Mouse (Mus musculus): ENCODE data around the gene Shox2.

Shox2 gene

DNA sequence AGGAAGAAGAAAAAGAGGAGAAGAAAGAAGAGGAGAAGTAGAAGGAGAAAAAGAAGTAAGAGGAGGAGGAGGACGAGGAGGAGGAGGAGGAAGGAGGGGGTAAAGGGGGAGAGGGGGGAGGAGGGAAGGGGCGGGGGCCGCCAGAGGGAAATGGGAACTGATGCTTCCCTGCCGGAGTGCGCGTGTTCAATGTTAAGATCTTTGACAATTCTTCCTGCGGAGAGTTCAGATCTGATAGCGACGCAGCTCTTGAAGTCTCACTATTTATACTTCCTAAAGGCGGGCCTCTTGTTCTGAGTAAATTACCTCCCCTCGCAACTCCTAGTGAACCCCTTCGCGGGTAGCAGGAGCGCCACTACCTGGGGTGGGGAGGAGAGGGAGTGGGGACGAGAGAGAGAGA is at the start of gene Shox2:
TSS of gene Shox2 (minus strand) at position 66 of the 400 bp plus-strand sequence.
- peak; percentile 43 for DNase-seq

DNA sequence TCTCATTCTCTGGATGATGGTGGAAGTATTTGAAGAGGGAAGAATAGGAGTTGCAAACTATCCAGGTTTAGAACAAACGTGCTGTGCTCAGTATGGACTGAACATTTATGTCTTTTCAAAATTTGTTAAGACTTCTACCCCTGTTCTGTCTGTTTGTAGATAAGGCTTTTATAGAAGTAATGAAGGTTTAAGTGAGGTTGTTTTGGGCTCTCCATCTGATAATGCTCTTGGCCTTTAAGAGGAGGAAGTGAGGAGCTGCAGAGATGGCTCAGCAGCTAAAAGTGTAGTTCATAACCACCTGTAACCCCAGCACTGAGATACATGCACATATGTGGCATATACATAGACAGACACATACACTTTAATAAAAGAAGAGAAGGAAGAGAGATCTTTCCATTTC is 15.2 kb upstream of the Shox2 start:
- DNase-seq: no peak

DNA sequence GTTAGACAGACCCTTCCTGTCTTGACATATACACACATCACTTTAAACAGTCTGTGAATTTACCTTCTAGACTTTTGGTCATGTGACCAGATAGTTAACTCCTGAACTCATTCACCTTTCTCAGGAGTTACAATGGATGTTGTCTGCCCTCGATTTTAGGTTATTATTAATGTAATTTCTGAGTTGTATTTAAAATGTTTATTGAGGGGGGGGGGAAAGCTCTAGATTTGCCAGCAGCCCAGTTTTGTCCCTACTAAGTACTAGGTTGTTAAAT is 4.7 kb upstream of the Shox2 start:
- no peak for DNase-seq

DNA sequence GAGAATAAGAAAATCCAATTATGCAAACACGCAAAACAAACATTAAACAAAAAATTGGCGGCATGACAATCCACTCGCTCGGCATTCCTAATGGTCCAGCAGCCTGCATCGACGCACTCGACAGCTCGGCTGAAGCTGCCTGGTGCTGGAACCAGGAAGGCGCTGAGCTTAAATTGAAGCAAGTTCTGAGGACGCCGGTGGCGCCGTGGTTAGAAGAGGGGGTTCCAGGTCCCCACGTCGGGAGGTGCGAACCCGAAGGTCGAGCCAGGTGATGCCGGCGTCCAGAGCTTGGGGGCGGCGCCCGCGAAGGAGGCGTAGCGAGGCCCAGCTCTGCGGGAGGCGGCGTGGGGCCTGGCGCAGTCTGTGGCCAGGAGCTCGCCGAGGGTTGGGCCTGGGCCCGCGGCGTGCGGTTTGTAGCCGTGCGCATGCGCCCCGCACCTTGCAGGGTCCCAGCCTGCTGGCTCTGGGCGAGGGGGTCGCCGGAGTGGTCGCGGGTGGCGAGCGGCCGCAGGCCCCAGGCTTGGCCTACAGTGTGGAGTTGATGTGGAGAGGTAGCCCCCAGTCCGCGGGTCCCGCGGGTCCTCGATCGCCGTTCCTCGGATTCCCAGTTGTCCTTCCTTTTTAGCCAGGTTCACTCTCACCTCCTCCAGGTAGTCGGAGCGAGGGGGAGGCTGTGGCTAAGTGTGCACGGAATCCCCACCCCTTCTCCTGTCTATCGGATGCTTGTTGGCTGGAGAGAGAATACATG is 4.1 kb upstream of the Shox2 start:
- DNase-seq: peak; percentile 91

DNA sequence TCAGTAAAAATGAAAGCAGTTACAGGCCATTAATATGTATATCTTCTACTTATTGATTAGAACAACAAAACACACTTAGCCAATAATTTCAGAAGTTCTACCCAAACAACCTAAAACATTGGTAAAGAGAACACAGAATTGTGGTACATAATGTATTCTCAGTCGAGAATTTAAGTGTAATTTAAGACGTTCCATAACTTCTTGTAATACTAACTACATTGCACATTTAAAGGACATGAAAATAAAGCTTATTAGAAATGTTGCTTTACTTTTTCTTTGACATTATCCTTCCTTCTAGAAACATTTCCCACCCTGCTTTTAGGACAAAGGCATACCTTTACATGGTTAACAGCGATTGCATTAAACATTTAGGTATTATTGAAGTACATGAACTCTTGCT is 1.9 kb upstream of the Shox2 start:
- DNase-seq: peak; percentile 26

DNA sequence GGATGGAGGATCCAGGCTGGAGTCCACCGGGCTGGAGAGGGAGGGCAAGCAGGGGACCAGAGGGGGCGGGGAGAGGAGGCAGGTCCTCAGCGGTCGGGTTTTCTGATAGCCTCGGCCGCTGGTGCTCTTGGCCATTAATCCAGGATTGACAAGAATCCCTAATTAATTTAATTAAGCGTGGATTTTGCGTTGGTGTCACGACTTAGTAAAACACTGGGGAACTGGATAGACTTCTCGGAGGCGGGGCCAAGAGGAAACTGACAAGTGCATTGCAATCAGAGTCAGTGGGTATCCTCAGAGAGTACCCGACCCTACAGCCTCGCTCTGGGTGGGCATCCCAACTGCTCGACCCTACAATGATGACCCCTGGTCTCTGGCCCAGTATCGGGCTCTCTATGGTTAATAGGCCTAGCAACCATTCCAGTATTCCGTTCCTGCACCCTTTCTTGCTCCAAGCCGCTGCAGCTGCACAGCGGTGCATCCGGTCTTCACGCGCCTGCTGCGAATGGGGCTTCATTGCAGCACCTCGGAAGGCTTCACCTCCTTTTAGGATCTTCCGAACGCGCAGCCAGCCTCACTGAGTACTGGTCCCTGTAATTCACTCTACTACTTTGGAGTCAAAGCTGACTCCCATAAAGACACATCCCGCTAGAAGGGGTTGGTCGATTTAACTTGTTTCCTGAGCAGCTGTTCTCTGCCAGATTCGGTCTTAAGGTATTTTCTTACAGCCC is 775 bp upstream of the Shox2 start:
- DNase-seq: peak; percentile 67

DNA sequence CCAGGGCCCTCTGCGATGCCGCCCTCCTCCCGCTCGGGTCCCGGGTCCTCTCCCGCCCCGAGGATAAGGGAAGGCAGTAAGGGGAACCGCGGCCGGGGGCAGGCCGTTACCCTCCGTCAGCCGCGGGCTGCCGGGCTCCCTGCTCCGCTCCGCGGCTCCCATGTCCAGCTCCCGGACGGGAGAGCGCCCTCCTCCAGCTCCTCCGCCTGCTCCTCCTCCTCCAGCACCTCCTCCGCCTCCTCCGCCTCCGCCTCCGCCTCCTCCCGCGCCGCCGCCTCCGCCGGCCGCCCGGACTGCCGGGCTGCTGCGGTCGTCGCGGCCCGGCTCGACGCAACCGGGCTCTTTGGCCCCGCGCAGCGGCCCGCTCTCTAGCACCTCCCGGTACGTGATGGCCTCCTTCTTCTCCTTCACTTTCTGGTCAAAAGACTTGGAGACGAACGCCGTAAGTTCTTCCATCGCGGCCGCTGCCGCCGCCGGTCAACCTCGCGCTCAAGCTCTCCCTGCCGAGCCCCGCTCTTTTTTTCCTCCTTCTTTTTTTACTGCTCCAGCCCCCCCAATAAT is 390 bp downstream of the Shox2 start, which contains the start of gene Rsrc1:
TSS of gene Rsrc1 (plus strand) at position 290 of the 561 bp plus-strand sequence.
- DNase-seq: peak; percentile 60

DNA sequence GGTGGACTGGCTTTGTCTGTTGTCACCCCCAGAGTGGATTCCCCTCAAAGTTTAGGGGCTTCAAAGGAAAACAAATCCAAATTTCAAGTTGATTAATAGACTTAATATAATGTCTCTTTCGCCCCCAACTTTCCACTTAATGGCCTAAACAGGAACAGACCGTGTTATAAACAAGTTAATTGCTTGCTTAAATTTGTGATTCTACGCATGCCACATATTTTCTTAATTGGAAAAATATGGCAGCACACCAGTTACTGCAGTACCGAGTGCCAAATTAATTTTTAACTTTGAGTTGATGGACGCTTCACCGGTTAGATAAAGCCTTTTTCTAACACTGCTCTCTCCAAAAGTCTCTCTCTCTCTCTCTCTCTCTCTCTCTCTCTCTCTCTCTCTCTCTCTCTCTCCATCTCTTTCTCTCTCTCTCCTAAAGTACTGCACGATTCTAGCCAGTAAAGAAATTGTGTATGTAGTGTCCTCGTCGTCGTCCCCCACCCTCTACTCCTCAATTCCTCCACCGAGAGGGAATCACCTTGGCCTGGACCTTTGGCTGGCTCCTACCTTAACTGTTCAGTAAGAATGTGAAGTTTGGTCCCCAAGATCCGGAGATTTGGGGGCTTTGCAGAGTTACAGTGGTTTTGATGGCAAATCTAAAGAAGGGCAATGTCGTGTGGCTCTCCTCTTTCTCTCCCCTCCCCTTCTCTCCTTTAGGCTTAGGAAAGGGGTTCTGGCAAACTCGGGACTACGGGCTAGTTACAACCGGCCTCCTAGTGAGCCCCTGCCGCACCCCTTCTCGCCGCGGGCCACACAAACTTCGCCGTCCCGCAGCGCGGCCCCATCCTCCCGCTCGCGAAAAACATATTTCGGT is 1.2 kb downstream of the Shox2 start:
- DNase-seq: peak; percentile 21

DNA sequence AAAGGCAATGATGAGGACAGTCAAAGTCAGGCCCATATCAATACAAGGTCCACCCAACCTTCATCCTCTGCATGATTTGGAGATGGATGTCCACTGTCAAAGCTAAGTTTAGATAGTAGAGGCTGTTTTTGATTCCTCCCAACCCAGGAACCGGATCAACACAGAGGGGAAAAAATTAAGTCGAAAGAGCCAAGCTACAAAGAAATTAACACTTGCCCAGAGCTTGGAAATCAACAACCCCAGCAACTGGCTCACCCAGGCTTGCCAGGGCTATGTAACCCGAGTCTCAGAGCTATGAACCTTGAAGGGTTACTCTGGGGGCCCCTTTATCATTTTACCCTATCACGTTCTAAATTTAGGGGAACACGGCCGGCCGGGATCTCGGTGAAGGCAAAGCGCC is 2.1 kb downstream of the Shox2 start:
- no peak for DNase-seq

DNA sequence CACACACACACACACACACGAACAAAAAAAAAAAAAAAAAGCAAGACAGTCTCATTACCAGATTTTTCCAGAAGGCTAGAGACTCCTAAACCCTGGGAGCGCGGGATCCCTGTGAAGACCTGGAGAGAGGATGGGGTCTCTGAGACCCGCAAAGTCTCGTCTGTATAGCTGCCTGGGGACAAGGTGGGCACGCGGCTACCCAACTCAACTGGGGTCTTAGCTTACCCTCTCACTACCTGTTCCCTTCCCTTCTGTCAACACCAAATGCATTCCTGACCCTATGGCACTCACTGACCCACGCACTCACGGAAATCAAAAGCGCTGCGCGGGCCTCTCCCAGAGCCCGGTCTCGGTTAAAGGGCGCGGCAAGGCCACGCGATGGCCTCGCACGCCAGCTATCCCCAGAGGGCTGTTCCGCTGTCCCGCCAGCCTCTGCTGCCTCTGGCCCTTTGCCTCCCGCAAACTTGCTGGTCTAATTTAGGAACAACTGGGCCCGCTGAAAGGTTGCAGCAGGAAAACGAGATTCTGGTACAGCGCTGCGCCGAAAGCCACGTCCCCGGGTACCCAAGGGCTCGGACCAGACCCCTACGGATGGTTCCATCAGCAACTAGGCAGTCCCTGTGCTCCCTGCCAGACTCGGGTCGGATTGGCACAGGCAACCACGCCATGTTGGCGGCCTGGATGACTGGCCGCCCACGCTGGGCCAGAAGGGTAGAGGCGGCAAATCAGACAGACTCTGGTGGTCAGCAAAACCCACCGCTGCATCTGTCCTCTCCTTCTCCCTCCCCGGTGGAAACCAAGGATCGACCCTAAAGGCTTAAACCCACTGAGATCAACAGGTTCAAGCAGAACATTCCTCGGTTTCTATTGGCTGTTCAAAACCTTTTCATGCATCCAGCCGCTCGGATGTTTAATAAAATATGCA is 2.9 kb downstream of the Shox2 start:
- peak; percentile 40 for DNase-seq

DNA sequence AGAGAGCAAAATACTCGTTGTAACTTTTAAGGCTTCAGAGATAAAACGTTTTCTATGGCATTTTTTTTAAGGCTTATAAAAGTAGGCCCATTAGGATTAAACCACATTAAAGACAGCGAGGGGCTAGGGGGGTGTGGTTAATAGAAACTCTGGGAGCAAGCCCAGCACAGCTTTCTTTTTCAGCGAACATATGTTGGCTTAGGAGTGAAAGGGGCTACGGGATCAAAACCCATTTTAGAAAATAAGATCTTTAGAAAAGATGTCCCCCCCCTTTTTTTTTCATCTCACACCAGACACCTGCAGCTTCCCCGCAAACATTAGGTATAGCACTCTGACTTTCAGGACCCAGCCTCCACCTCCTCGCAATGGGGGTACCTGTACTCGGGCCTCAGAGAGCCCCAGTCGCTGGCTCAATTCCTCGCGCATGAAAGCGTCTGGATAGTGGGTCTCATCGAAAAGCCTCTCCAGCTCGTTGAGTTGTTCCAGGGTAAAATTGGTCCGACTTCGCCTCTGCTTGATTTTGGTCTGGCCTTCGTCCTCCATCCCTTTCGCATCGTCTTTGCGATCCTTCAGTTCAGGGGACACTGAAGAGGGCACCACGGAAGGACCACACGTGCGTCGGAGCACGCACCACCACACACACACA is 3.6 kb downstream of the Shox2 start:
- peak; percentile 38 for DNase-seq

DNA sequence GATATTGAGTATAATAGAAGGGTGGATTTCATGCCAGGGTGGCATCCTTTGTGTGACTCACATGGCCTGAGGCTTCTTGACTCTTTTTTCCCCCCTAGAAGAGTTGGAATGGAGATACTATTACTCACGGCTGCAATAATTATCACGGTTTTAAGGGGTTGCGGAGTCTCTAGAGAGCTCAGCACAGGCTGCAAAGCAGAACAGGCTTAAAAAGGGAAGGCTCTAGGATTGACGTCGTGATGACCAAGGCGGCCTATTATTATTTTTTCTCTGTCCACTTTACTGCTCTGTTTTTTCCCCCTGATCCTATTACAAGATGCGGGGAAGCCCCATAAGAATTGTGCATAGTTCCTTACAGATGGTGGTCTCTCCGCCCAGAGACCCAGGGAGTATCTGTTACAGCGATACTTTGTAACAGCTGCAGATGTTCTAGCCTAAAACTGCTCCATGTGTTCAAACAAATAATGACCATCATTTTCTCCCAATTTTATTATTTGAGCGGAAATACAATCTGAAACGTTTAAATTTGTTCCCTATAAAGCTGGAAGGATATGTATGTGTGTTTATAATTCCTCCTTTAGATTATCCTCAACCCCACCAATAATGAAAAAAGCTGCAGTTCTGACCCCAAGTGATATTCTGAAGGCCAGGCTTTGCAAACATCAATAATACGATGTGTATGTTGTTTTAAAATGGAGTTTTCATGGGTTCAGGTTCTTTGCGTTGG is 4.5 kb downstream of the Shox2 start:
- peak; percentile 30 for DNase-seq

DNA sequence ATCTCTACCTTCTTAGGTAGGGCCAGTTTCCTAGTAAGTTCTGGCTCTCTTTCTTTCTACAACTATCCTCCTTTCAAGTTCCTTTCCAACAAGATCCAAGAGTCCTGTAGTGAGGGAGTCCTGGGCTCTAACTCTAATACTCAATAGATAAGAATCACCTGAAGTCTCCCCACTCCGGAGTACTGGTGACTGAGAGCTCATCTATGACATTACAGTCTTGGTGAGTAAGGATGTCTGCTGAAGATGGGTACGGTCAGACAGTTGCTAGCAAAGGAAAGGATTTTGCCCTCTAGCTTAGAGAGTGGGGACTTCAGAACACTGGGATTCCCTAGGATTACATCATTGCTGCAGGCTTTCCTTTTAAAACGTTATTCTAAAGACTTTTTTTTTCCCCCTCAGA is 7.1 kb downstream of the Shox2 start:
- no peak for DNase-seq

DNA sequence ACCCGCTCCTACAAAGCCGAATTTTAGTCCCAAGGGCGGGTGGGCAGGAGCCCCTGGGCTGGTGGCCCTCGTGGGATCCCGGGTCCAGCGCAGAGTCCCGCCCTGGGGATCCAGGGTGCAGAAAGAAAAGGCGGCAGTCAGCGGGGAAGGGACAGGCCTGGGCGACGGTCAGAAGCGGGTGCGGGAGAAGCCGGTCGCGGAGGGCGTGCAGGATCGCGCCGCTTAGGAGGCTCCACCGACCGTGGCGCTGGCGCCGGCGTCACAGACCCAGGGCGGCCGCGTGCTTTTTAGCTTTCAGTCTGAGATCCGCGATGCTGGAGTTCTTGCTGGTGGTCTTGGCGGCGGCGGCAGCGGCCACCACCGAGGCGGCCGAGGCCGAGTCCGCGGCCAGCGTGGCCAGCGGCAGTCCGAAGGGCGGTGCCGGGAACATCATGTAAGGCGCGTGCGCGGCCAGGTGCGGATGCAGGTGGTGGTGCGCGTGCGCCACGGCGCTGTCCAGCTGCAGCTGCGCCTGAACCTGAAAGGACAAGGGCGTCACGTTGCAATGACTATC is 8.1 kb downstream of the Shox2 start:
- peak; percentile 69 for DNase-seq

DNA sequence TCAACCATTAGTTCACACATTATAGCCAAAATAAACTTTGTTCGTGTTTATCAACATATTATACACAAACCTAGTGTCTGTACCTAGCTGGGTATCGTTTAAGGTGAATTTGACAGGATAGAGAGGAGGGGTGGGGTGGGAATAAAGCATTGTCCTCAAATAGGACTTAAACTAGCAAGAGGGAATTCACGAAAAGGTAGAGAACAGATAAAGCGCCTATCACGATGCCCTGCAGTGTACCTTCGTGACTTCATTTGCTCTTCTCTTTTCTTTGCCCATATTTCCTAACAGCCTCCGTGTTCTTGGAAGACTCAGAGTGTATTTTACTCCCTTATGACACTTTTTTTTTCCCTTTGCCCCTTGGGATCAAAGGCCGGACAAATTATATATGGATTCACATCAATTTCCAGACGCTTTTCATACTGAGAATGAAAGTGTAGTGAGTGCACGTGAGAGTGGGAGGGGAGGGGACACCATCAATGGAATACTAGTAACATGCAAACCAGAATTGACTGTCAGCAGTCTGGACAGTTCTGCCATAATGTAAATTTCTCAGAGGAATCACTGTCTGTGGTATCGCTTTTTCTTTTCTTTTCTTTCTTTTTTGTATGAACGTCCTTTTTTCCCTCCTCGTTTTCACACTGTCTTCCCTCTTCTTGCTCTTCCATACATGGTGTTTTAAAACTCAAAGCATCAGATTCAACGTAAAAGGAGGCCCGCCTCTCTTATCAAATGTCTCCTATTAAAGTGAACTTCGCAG is 9.2 kb downstream of the Shox2 start:
- peak; percentile 40 for DNase-seq

DNA sequence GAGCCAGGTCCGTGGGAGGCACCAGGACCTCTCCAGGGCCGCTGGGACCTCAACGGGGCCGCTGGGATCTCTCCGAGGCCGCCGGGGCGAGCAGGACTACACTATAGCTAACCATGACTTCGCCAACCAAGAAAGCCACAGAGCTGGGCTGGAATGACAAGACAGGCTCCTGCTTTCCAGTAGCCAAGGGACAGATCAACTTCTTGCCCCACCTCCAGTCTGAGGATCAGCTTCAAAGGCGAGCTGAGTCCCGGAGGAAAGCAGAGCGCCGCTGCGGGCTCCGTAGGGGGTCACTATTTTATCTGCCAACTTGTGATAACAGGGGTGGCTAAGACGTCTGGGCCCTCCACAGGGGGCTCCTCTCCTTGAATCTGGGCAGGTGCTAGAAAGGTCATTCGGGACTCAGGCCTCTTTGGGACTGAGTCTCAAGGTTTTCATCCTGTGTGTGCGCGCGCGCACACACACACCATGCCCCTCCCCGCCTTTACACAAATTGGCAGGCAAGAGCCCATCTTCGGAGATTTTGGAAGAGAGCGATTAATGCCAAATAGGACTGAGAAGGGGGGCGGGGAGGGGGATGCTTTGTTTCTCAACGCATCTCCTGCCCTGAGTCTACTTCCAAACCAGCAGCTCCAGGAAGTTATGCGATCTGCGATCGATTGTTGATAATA is 10.8 kb downstream of the Shox2 start:
- peak; percentile 37 for DNase-seq

DNA sequence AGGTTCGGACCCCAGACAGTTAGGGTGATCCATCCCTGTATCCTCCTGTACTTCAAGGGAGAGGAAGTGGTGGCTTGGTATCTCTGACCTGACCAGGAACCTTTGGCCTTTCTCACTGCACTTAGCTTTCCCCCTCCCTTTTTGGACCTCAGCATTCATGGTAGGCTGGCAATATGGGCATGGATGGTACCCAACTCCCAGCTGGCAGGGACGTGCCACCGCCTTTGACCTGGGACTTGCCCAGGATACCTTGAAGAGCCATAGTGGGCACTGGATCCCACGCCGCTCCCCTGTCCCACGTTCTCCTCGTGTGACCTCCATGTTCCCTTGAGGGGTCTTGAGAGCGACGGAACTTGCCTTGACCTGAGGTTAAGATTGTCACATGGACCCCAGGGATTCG is 11.3 kb downstream of the Shox2 start:
- no peak for DNase-seq

DNA sequence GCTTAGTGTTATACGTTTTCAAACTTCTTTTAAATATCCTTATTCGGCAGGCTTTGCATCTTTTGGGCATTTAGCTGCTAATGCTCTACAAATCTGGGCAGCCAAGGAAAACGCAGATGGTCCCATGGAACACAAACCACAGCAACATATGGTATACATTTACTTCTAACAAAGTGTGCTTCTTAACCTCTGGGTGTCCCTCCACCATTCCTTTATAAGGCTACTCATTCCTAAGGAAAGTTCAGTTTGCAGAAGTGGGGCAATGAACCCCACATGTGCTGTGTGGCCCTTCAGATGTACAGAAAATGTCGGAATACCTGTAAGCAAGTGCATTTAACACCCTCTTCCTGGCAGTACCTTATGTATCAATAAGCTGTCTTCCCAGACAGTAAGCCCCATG is 14.1 kb downstream of the Shox2 start:
- DNase-seq: no peak

DNA sequence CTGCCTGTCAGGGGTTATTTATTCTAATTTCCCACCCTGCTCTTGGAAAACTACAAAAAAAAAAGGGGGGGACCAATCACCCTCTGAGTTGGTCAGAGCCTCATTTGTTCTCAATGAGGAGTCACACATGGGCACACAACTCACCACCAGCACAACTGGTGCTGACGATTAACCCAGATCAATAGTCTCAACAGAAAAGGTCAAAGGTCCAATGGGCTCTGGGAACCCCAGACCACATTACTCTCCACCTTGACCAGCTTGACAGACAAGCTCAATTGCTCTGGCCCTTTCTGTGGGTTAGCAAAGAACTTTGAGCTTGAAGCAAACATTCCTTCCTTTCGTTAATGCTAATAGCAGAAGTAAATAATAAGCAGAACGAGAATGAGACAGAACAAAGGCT is 16.7 kb downstream of the Shox2 start:
- no peak for DNase-seq
